Mouse (Mus musculus) left cerebral cortex, adult 11 months (tissue): ENCODE measurements around the gene Rps6kc1.

ENCODE experiments used
- DNase-seq: peaks from one replicate; pipeline ENCODE4 v3.0.0; 2022; ENCODE audit warnings: low spot score

The Rps6kc1 gene

DNA sequence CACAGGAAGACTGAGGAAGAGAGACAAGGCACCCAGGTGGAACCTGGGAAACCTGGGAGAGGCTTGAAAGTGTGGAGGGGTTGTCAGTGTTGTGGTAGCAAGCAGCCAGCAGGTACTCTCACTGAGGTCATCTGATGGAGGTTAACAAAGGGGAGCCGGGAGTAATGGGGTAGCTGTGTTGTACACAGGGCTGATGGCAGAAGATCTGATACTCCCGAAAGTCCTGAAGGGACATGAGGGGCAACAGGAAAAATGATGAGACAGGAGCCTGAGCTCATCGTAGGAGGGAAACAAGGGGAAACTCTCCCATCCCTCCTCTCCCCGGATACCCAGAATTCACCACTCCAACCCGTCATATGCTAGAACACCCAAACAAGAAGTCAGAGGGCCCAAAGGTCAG is 244.2 kb downstream of the Rps6kc1 start:
- no peak for DNase-seq

DNA sequence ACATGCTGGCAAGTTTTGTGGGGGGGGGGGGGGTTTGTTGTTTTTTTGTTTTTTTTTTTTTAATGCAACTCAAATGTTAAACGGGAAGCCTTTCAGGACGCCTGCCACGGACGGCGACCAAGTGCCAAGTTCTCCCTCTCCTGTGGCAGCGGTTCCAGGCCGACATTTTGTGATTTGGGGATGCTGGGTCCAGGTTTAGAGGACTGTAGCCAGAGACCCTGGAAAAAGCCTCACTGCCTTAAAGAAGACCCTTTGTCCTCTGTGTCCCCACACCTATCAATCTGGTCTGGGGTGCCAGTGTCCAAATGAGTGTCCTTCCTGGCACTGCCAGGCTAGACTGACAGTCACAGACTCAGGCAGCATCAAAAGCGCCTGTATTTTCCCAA is 246.1 kb downstream of the Rps6kc1 start:
- DNase-seq, result no peak

DNA sequence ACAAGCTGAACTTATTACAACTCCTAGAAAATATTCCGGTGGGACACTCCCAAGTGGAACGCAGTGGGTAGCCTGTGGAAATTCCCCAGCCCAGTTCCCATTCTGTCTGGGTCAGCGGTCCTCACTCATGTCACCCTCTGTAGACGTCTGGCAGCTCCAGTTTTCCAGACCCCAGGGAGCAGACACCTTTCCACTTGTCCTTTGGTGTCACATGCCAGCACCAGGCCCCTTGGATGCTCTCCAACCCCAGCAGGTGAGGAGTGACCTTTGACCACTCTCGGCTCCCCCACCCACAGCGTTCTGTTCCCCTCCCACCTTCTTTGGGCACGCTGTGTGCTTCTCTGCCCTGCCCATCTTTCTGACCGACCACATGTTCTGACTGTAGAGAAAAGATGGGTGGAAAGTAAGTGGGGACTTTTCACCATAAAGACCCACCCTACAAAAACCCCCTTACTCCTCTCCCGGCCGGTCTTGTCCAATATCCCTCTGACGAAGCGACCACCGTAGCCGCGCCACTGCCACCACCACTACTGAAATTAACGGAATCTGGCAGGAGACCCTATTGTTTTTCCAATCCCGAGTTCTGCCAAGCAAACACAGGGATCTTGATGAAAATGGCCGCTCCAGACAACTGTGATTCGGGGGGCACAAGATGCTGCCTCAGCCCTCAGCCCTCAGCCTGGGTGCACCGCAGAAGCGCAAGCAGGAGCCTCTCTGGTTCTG is 246.6 kb downstream of the Rps6kc1 start:
- DNase-seq, result no peak

GRCm38 (mm10) chr1:190663996-190664395 is 247.6 kb downstream of the Rps6kc1 start:
- DNase-seq, result no peak

DNA sequence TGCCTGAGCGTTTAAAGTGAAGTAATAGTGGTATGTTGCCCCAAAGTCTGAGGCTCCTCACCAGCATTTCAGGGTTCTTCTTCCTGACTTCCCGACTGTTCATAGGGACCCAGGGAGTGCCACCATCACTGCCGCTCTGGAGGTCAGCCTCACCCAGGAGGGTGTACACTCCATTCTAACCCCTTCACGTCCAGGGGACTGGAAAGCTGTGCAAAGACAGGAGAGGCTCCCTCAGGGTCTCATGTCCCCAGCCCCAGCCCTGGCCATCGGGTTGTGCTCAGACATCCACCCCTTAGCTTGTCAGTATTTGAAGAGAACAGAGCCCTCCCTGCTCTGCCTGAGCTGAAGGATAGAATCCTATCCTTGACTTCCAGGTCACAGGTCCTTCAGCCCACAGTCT is 248.8 kb downstream of the Rps6kc1 start:
- DNase-seq, result no peak

GRCm38 (mm10) chr1:190661764-190662163 is 249.8 kb downstream of the Rps6kc1 start:
- no peak for DNase-seq

DNA sequence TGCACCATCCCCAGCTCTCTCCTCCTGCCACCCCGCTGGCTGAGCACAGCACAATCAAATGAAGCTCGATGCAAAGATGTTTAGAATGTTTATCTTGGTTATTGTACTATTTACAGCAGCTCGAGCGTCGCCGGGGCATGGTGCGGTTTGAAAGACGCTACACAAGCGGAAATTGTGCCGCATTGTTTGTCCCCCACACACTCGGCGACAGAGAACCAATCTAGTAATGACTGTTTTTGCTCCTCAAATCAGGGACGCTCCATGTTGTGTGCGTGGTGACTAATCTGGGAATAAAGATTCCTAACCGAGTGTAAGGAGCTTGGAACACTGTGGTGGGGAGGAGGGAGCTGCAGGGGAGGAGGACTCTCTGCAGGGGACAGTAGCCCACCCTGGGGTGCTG is 250.3 kb downstream of the Rps6kc1 start:
- no peak for DNase-seq

DNA sequence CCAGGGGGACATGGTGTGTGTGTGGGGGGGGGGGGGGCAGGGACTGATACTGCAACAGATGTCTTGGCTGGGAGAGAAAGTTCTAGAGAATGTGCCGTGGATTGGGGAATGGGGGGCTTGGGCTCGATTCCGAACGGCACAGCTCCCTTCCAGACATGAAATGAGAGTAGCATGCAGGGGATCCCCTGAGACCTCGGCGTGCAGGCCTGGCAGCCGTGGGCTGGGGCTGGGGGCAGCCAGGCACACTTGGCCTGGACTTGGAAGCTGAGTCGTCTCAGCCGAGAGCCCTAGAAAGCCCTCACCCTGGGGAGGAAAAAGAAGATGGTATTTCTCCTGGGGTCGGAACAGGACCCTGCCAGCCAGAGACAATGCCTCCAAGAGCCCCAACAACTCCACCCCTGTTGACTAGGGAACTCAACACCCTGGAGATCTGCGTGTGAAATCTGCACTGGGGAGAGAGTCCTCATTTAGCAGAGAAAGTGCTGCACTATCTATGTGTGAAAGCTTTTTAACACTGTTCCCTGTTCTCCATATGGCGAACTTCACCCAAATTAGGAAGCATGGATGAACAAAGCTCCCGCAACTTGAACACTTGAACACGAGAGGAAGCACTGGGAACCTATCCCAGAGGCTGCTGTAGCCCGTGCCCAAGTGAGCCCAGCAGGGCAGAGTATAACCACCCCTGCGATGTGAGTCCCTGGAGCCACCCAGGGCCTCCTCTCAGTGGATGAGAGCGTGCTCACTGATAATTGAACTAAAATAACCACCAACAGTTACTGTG is 251.7 kb downstream of the Rps6kc1 start:
- DNase-seq, result peak; percentile 60

DNA sequence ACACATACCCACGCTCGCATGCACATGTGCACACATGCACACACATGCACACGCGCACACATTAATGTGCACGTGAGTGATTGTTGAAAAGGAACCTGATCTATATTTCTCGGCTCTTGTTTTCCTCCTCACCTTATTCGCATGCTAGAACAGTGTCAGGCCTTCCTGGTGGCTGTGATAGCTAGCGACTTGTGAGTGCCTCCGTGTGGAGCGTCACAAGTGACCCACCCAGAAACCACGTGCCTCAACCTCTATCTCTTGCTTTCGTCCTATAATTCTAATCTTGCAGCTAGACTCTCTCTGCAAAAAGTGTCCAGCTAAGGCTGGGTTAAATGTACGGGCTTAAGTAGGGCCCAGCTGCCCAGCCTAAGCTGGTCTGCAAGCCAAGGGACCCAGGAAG is 253.3 kb downstream of the Rps6kc1 start:
- DNase-seq, result no peak

GRCm38 (mm10) chr1:190656089-190656488 is 255.5 kb downstream of the Rps6kc1 start:
- DNase-seq, result no peak

DNA sequence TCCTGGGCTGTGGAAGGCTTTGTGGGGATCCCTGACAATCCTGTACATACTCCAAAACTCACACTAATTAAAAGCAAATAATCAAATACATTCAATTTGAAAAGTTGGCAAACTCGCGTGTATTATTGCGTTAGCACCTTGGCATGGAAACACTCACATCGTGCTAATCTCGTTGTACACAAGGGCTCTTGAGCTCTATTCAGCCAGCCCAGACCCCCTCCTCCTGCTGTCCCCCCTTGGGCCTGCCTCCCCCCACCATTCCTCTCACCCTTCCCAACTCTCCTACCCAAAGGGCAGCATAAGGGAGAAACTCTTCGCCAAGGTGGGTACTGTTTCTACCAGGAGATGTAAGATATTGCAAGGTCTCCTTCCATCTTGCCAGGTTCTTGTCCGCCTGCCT is 255.9 kb downstream of the Rps6kc1 start:
- no peak for DNase-seq

DNA sequence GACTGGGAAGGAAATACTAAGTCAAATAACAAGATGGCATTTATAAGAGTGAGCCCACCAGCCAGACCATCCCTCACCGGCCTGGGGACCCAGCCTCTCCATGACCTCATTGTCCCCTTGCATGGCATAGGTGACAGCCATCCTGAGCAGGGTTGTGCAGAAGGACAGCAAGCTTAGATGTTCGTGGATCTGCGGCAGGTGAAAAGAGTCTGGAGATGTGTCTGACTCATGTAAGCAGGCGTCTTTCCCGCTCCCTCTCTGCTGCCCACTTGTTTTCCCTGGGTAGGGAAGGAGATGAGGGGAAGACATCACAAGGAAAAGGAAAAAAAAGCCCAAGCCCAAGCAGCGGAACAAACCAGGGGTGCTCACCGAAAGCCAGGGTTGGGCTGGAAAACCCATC is 256.5 kb downstream of the Rps6kc1 start:
- no peak for DNase-seq

- no peak for DNase-seq
These were observed 256.9 kb downstream of the Rps6kc1 start for GRCm38 (mm10) chr1:190654694-190655001.

- no peak for DNase-seq
These were observed 257.4 kb downstream of the Rps6kc1 start for GRCm38 (mm10) chr1:190653989-190654693.

DNA sequence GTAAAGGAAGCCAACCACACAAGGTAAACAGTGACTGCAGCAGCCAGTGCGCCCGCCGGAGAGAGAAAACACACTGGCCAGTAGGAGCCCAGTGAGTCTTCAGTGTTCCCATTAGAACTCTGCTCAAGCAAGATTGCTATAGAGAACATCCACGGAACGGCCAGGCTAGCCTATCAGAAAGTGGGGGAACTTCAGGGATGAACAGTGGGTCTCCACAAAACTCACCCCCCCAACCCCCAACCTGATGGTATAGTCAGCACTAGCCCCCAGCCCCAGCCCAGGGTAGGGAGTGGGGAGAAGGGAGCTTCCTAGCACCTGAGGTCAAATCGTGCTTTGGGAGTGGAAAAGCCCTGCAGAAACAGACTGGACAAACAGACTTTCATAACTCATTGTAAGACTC is 258.5 kb downstream of the Rps6kc1 start:
- DNase-seq, result no peak
